Mouse (Mus musculus) stomach, postnatal 0 days (tissue): ENCODE measurements around the gene Gm26657.

ENCODE experiments used
- CTCF ChIP-seq: IDR thresholded peaks from 2 replicates; pipeline ENCODE4 v1.5.1; 2016; ENCODE audit warnings: antibody characterized with exemption, low read depth, mild to moderate bottlenecking, moderate library complexity
- EP300 ChIP-seq: optimal IDR thresholded peaks from 2 replicates; pipeline ENCODE3; 2016; ENCODE audit warnings: antibody characterized with exemption

DNA sequence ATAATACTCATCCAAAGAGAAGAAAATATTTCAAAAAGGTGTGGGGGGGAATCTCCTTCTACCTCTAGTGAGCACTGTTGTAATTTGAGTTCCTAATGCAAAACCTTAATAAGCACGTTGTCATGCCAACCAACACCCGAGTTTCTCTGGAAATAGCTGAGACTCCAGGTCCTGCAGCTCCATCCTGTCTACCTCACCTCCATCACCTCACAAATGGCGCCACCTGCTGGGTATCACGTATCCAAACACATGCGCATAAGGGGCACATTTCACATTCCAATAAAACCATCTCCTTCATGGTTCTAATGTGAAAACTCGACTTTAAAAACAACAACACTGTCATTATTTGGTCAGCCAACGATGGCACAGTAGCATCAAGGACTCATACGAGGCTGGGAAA lies 14.0 kb upstream of the Gm26657 start:
- TF ChIP-seq CTCF = peak; percentile 59
- TF ChIP-seq EP300 = no peak
